Mouse (Mus musculus) C2C12 (cell line): ENCODE results near the gene Bloc1s3.

Experiments used
- CTCF ChIP-seq: IDR thresholded peaks from one replicate; pipeline ENCODE4 v1.5.1; 2011; ENCODE audit not compliant: control insufficient read depth, insufficient read depth, insufficient read length
- MAX ChIP-seq: IDR thresholded peaks from one replicate; pipeline ENCODE4 v1.6.1; 2011; ENCODE audit warnings: mild to moderate bottlenecking, control low read depth
- MYOG ChIP-seq: IDR thresholded peaks from one replicate; pipeline ENCODE4 v1.6.1; 2011; ENCODE audit not compliant: control insufficient read depth, insufficient read length; ENCODE audit errors: extremely low read depth
- USF1 ChIP-seq: IDR thresholded peaks from one replicate; pipeline ENCODE4 v1.6.1; 2011; ENCODE audit warnings: low read depth, mild to moderate bottlenecking, control low read depth, moderate library complexity

- TF ChIP-seq CTCF, result no peak
- TF ChIP-seq MAX, result no peak
- no peak for TF ChIP-seq USF1
- no peak for TF ChIP-seq MYOG
Observed at GRCm38 (mm10) chr7:19509786-19510185, 1.6 kb upstream of the Bloc1s3 start.
